Mouse (Mus musculus): ENCODE data around the gene Scn1b. TPM values are rescaled to one million over a fixed set of nuclear protein-coding genes. Genes with fewer than 3 reads are reported as not detected.

Gene Scn1b
- 10 to 100 TPM; 16.5 to 16.7 TPM for total RNA-seq (2021)
- long read RNA-seq, experiment 1, transcript Scn1b-201 (6 exons, 1,573 nt), result major isoform, 21 of 26 reads
- long read RNA-seq, experiment 1, partial matches to known transcripts, result 1 of 26 reads
- long read RNA-seq, experiment 1, other reads (novel, unspliced or antisense), result 0 of 26 reads
- long read RNA-seq, experiment 2, transcript Scn1b-201 (6 exons, 1,573 nt), result major isoform, 6 of 7 reads
- long read RNA-seq, experiment 2, partial matches to known transcripts, result 0 of 7 reads
- long read RNA-seq, experiment 2, other reads (novel, unspliced or antisense), result 0 of 7 reads

GRCm38 (mm10) chr7:31126851-31127724, at the start of gene Scn1b:
TSS of gene Scn1b (minus strand) at chr7:31127003.
- DNase-seq, result peak; percentile 83 to 89

GRCm38 (mm10) chr7:31175096-31175495, 48.3 kb upstream of the Scn1b start:
- no peak for DNase-seq

DNA sequence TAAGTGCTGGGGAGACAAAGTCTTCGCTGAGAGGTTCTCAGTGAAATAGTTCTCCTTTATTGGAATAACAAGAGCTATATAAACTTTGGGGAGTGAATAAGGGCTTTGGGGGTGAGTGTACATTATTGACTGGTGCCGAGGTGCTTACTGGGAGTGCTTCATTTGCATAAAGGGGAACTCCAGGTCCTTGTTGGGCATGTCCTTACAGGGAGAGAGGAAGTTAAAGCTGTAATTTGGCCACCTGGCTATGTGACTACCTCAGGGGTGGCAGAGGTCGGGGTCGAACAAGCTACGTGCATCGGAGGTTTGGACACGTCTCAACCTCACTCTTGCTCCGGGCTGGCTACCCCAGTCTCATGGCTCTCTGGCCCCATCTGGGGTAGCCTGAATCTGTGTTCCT, 47.7 kb upstream of the Scn1b start:
- DNase-seq, result no peak

DNA sequence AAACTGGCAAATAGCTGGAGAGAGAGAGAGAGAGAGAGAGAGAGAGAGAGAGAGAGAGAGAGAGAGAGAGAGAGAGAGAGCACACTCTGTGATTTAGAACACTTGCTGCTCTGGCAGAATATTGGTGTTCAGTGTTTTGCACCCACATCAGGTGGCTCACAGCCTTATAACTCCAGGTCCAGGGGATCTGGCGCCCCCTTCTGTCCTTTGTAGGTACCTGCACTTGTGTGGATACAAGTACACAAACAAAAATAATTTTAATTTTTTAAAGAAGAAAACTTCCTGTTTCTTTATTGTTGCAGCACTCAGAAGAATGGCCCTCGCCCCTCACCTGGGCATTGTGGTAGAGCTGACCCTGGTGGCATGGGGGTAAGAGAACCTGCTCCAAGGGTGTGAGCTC, 45.4 kb upstream of the Scn1b start:
- DNase-seq, result peak; percentile 62 to 75

DNA sequence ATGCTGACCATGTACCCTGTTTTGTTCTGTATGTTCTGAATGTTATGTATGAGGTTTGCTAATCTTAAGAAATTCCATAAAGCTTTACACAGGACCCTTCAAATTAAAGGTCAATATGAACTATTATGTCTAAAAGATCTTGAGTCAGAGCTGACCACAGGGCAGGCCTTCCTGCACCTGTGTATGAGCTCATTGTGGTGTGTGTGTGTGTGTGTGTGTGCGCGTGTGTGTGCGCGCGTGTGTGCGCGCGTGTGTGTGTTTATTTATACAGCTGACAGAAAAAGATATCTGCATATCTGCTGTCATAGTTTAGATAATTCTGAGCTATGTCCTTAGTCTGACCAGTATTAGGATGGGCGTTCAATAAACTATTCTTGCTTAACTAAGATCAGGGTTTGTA, 43.7 kb upstream of the Scn1b start:
- no peak for DNase-seq

GRCm38 (mm10) chr7:31168412-31168811, 41.6 kb upstream of the Scn1b start:
- peak; percentile 44 to 45 for DNase-seq

- DNase-seq, result no peak
Observed at GRCm38 (mm10) chr7:31164748-31165147, 37.9 kb upstream of the Scn1b start.

GRCm38 (mm10) chr7:31163666-31164577, 37.1 kb upstream of the Scn1b start:
- DNase-seq, result no peak

DNA sequence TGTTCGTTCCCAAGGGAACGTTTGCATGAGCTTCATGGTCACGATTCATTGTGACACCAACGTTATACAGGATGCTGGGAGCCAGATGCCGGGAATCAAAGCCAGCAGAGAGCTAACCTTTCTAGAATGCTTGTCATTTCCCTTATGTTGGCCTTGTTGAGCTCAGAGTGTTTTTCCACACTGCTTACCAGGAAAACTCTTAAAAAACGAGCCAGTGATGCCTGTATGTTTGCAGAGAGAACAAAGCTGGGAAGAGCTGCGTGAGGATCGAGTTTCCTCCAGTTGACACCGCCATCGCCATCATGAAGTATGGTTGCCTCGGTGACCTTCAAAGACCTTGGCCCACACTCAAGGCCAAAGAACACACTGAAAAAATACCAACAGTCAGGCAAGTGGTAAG, 35.5 kb upstream of the Scn1b start:
- peak; percentile 54 to 60 for DNase-seq

DNA sequence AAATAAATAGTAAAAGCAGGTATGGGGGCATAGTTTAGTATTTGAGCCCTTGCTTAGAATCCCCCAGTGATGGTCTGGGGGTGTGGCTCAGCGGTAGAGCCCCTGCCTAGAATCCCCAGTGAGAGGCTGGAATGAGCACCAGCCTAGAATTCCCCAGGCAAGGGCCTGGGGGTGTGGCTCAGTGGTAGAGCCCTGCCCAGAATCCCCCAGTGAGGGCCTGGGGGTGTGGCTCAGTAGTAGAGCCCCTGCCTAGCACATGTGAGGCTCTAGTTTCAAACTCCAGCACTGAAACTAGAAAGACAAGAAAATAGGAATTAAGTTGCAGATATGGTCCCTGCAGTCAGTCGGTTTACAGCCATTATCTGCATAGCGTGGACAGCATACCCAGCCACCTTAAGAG, 35.0 kb upstream of the Scn1b start:
- no peak for DNase-seq

GRCm38 (mm10) chr7:31161246-31161645, 34.4 kb upstream of the Scn1b start:
- no peak for DNase-seq

- DNase-seq, result no peak
Observed at GRCm38 (mm10) chr7:31160763-31161162, 34.0 kb upstream of the Scn1b start.

- DNase-seq, result peak in 1 of 2 experiments; percentile 45
Observed at GRCm38 (mm10) chr7:31156034-31156928, 29.5 kb upstream of the Scn1b start.

GRCm38 (mm10) chr7:31155296-31156033, 28.7 kb upstream of the Scn1b start, which contains the start of gene Gramd1a:
TSS of gene Gramd1a (minus strand) at chr7:31155896.
- DNase-seq, result peak; percentile 44 to 70

GRCm38 (mm10) chr7:31153536-31154320, 26.9 kb upstream of the Scn1b start:
- no peak for DNase-seq

- DNase-seq, result peak; percentile 54 to 75
Observed at GRCm38 (mm10) chr7:31151301-31152241, 24.8 kb upstream of the Scn1b start.

DNA sequence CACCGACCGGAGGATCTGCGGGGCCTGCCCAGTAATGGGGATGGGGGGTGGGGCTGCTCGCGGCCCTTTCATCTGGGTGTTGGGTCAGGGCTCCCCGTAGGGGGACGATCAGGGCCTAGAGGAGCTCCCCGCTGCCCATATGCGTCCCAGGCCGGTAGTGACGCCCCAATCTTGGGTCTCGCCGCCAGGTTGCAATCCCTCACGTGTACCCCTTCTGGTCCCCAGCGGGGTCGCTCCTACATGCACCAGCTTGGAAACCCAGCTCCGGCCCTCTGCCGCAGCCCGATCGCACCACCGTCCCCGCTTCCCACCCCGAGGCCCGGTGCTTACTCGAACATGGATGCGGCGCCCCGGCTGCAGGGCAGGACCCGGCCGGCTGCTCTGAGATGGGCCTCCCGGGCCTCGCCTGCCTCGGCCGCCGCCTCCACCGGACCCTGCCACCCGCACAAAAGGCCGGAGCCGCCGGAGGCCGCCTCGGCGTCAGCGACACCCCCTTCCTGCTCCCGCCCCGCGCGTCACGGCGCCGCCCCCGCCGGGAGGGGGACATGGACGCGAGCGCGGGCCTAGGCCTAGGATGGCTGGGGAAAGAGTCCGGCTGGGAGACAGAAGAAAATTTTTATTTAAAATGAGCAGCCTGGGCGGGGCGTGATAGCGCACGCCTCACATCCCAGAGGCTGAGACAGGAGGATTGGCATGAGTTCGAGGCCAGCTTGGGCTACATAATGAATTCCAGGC, 23.9 kb upstream of the Scn1b start:
- peak; percentile 96 to 97 for DNase-seq

All from adrenal gland, postnatal 36 days (tissue).